Comparison of ENCODE assay signal across 8 mouse cellular contexts in the genomic region with DNA sequence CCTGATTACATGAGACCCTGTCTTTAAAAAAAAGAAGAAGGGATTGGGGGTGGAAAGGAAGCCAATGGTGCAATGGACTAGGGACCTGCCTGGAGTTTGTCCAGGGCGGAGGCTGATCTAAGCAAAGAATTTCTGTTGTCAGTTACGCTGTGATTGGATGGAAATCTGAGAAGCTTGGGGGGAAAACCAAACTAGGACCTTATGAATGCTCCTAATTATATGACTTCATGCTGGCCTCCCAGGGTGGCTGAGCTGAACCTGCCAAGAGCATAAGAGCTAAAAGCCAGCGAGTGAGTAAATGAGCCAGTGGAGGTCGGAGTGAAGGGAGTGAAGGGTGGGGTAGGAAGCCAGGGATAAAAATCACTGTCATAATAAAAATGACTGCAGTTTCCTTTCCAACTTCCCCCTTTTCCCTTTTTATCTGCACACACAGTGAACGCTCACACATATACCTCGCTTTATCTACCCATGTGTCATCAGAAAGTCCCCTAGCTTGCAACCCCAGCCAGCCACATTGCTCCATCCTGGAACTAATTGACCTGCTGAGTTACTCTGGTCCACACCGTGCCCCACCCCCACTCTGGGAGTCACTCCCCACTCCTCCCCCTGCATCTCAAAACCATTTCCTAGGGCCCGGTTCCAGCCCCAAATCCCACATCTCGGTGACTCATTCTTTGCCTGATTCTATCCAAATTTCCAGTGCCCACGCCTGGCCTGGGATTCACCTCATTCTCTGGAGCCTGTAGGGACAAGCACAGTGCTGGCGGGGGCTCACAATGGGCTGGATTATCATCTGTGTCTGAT. TPM values are rescaled to one million over a fixed set of nuclear protein-coding genes. Genes with fewer than 3 reads are reported as not detected.
DNase-seq lines count a peak whose midpoint lies in the region; ATAC-seq and TF ChIP-seq lines count a peak whose summit lies in the region.

No protein-coding gene starts in this region.

- peak; percentile 31 for DNase-seq in kidney, postnatal 10 days
- DNase-seq in kidney, adult 9 months, result no peak
- DNase-seq in adrenal gland, postnatal 14 days, result peak; percentile 50
- peak; percentile 77 for DNase-seq in gastrocnemius, adult 2 months
- DNase-seq in retina, postnatal 1 day, result no peak
- DNase-seq in spleen, postnatal 10 days (ENCODE audit: low spot score in 2 of 2), result no peak
- no peak for DNase-seq in layer of hippocampus, adult 11-12 months (ENCODE audit: low spot score)

- no peak for TF ChIP-seq CTCF in gastrocnemius, adult 2 months (IDR thresholded peaks at IDR 0.05)

- no peaks in the 10 kb centered on the region for H3K36me3 ChIP-seq in limb, embryonic 15.5 days

- H3K9ac ChIP-seq in limb, embryonic 15.5 days, result no peak overlapping the region

- 22% methylated on average over 11 of the region's 11 CpGs for WGBS in limb, embryonic 15.5 days

- H3K9me3 ChIP-seq in limb, embryonic 15.5 days, result no peaks in the 10 kb centered on the region

- no peak overlapping the region for H3K4me3 ChIP-seq in gastrocnemius, adult 2 months
- no peak overlapping the region for H3K4me3 ChIP-seq in limb, embryonic 15.5 days

- no peak overlapping the region for H3K4me2 ChIP-seq in limb, embryonic 15.5 days

- peak overlapping the region; percentile 52 for H3K27ac ChIP-seq in gastrocnemius, adult 2 months
- H3K27ac ChIP-seq in limb, embryonic 15.5 days, result peak overlapping the region; percentile 77

- H3K4me1 ChIP-seq in limb, embryonic 15.5 days, result peaks cover 25% of the 10 kb centered on the region

- peak; percentile 87 for ATAC-seq in limb, embryonic 15.5 days (ENCODE audit: insufficient number of reproducible peaks, low FRiP score, low TSS enrichment, low read depth)

- 0 out of 2 replicates have a peak, but pooled peaks cover 5% of the 10 kb centered on the region for H3K27me3 ChIP-seq in limb, embryonic 15.5 days

- intact Hi-C loops in gastrocnemius, adult 2 months (cut with DNase I), result loop anchor here (5.0 kb wide), 1 partner anchor 48 kb away; a partner anchor contains a TSS

RNA-seq across cellular contexts. Expression of a gene that starts 2.2 kb away (rescaled TPM):
- total RNA-seq in adrenal gland, postnatal 14 days (2021), result 0.44 and 0.64 TPM in 2 replicates
- total RNA-seq in gastrocnemius, adult 2 months (2021), result under 1 TPM; 0.08 to 0.14 TPM
- 1.1 and 1.3 TPM in 2 replicates for polyA plus RNA-seq in limb, embryonic 15.5 days (2015; fragmentation: Nextera tagmentation; extraction: Ambion mirVana)

RNA-seq across cellular contexts. Expression of a gene that starts 40.2 kb away (rescaled TPM):
- total RNA-seq in adrenal gland, postnatal 14 days (2021), result 0.41 and 0.56 TPM in 2 replicates
- under 1 TPM; 0.54 to 0.56 TPM for total RNA-seq in gastrocnemius, adult 2 months (2021)
- 0.15 and 0.17 TPM in 2 replicates for polyA plus RNA-seq in limb, embryonic 15.5 days (2015; fragmentation: Nextera tagmentation; extraction: Ambion mirVana)

RNA-seq across cellular contexts. Expression of a gene that starts 49.8 kb away (rescaled TPM):
- total RNA-seq in adrenal gland, postnatal 14 days (2021), result 61.7 and 64.7 TPM in 2 replicates
- 10 to 100 TPM; 15.7 to 17.4 TPM for total RNA-seq in gastrocnemius, adult 2 months (2021)
- 22.4 and 29.7 TPM in 2 replicates for polyA plus RNA-seq in limb, embryonic 15.5 days (2015; fragmentation: Nextera tagmentation; extraction: Ambion mirVana)

RNA-seq across cellular contexts. Expression of a gene that starts 56.7 kb away (rescaled TPM):
- total RNA-seq in adrenal gland, postnatal 14 days (2021), result 1,048 and 1,188 TPM in 2 replicates
- 100 to 1,000 TPM; 544 to 670 TPM for total RNA-seq in gastrocnemius, adult 2 months (2021)
- polyA plus RNA-seq in limb, embryonic 15.5 days (2015; fragmentation: Nextera tagmentation; extraction: Ambion mirVana), result 866 and 1,120 TPM in 2 replicates

Comparison
In these comparisons a context has a peak if more than half of its experiments do, and no peak if none do; other contexts are left out.
1. DNase-seq: peak in kidney, postnatal 10 days (single experiment), adrenal gland, postnatal 14 days (single experiment) and gastrocnemius, adult 2 months (single experiment); none in kidney, adult 9 months (single experiment), retina, postnatal 1 day (single experiment), spleen, postnatal 10 days (0 of 2) and layer of hippocampus, adult 11-12 months (single experiment).